ENCODE assay signal across 8 mouse cellular contexts in the genomic region with DNA sequence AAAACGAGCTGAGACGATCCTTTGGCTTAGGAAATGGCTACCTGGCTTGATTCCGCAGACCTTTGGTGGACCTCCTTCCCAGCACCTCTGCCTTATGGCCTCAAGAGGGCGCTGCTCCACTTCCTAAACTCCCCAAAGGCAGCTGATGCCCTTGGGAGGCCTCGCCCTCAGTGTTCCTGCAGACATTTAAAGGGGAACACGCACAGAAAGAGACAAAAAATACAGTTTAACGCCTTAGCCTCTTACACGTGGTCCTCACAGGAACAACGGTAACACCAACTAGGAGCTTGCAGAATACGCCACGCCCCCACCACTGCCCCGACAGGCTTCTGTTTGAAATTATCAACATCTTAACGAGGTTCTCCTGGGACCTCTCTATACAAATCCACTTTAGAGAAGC.
DNase-seq lines count a peak whose midpoint lies in the region; ATAC-seq and TF ChIP-seq lines count a peak whose summit lies in the region.

No protein-coding gene starts in this region.

- 0 out of 2 replicates have a peak, but pooled peaks have one; percentile 15 for ATAC-seq in limb, embryonic 11.5 days (ENCODE audit: insufficient number of reproducible peaks, low FRiP score, low TSS enrichment, low read depth)
- ATAC-seq in midbrain, embryonic 13.5 days: peak; percentile 53
- no peak for ATAC-seq in erythroblast, adult 5-6 weeks (replicated peaks; ENCODE audit: low FRiP score, poor library complexity, severe bottlenecking)

- no peak overlapping the region for H3K4me3 ChIP-seq in limb, embryonic 11.5 days (ENCODE audit: low read depth, low read length)
- H3K4me3 ChIP-seq in midbrain, embryonic 13.5 days (replicated peaks): no peak overlapping the region
- no peak overlapping the region for H3K4me3 ChIP-seq in small intestine, adult 2 months (ENCODE audit: low read depth, low read length)

- TF ChIP-seq CTCF in small intestine, adult 2 months (IDR thresholded peaks at IDR 0.05; ENCODE audit: extremely low read depth, insufficient read length, insufficient replicate concordance, low read depth, low read length): peak; percentile 96

- no peaks in the 10 kb centered on the region for H3K27me3 ChIP-seq in limb, embryonic 11.5 days (ENCODE audit: control insufficient read depth, insufficient read depth, low read length)
- peaks cover 21% of the 10 kb centered on the region for H3K27me3 ChIP-seq in midbrain, embryonic 13.5 days
- H3K27me3 ChIP-seq in small intestine, adult 2 months (ENCODE audit: control insufficient read depth, insufficient read depth, low read length): no peaks in the 10 kb centered on the region

- TF ChIP-seq POLR2A in small intestine, adult 2 months (IDR thresholded peaks at IDR 0.05; ENCODE audit: low read depth, low read length): no peak

- peak overlapping the region; percentile 64; the same call in 1 of the 2 replicates for H3K4me2 ChIP-seq in limb, embryonic 11.5 days (ENCODE audit: low read depth, severe bottlenecking)
- H3K4me2 ChIP-seq in midbrain, embryonic 13.5 days (replicated peaks): peak overlapping the region; percentile 51

- no peak overlapping the region for H3K27ac ChIP-seq in limb, embryonic 11.5 days (replicated peaks; ENCODE audit: low read depth, low read length)
- no peak overlapping the region for H3K27ac ChIP-seq in midbrain, embryonic 13.5 days
- H3K27ac ChIP-seq in small intestine, adult 2 months (ENCODE audit: insufficient read depth, low read depth, low read length): peak overlapping the region; percentile 62

- no peaks in the 10 kb centered on the region for H3K36me3 ChIP-seq in limb, embryonic 11.5 days (ENCODE audit: control insufficient read depth, insufficient read depth, low read length)
- H3K36me3 ChIP-seq in midbrain, embryonic 13.5 days: no peaks in the 10 kb centered on the region
- no peaks in the 10 kb centered on the region for H3K36me3 ChIP-seq in small intestine, adult 2 months (ENCODE audit: control insufficient read depth, insufficient read depth, low read length)

- no peaks in the 10 kb centered on the region for H3K9me3 ChIP-seq in limb, embryonic 11.5 days (ENCODE audit: control insufficient read depth, low read length)
- peaks cover 8% of the 10 kb centered on the region; the same call in 1 of the 2 replicates for H3K9me3 ChIP-seq in midbrain, embryonic 13.5 days

- H3K9ac ChIP-seq in limb, embryonic 11.5 days (ENCODE audit: low read length): no peak overlapping the region
- H3K9ac ChIP-seq in midbrain, embryonic 13.5 days (replicated peaks): no peak overlapping the region

- peaks cover 9% of the 10 kb centered on the region for H3K4me1 ChIP-seq in limb, embryonic 11.5 days (ENCODE audit: control insufficient read depth, insufficient read depth, low read length)
- H3K4me1 ChIP-seq in midbrain, embryonic 13.5 days (replicated peaks): peaks cover 23% of the 10 kb centered on the region
- peaks cover 26% of the 10 kb centered on the region; the same call in 1 of the 2 replicates for H3K4me1 ChIP-seq in small intestine, adult 2 months (ENCODE audit: control insufficient read depth, insufficient read depth, insufficient read length, low read length)

- WGBS in limb, embryonic 11.5 days: 2% methylated on average over 13 of the region's 13 CpGs
- WGBS in midbrain, embryonic 13.5 days: 8% methylated on average over 13 of the region's 13 CpGs
- WGBS in small intestine, adult 2 months: under 1% methylated on average over 13 of the region's 13 CpGs

- peak; percentile 88 for DNase-seq in adrenal gland, postnatal 10 days
- DNase-seq in embryo, embryonic 11.5 days (ENCODE audit: low read depth, low spot score): peak; percentile 83
- DNase-seq in heart, adult 11 months: peak; percentile 98
- peak; percentile 90 for DNase-seq in kidney, adult 11 months
- DNase-seq in limb, embryonic 11.5 days (ENCODE audit: low spot score): peak; percentile 86
